Mouse (Mus musculus): ENCODE results near the gene Tspan5. TPM values are rescaled to one million over a fixed set of nuclear protein-coding genes. Genes with fewer than 3 reads are reported as not detected.

The Tspan5 gene
- polyA plus RNA-seq, 1 experiment: 23.8 TPM

GRCm38 (mm10) chr3:138807795-138808194, 65.8 kb downstream of the Tspan5 start:
- H3K27me3 ChIP-seq (replicated peaks; ENCODE audit: control insufficient read depth, insufficient read depth, low read length): no peaks in the 10 kb centered on the region
- no peak overlapping the region for H3K27ac ChIP-seq (ENCODE audit: insufficient read depth, low read depth, low read length)
- no peak for DNase-seq
- H3K36me3 ChIP-seq (ENCODE audit: control insufficient read depth, insufficient read depth, low read length): no peaks in the 10 kb centered on the region
- H3K4me1 ChIP-seq (ENCODE audit: control insufficient read depth, insufficient read depth, low read length): 0 out of 2 replicates have a peak, but pooled peaks cover 4% of the 10 kb centered on the region
- WGBS: 69% methylated on average over 4 of the region's 4 CpGs
- TF ChIP-seq CTCF (conservative IDR thresholded peaks at IDR 0.05; ENCODE audit: insufficient read depth, insufficient read length, low read depth, low read length): no peak
- no peak for TF ChIP-seq POLR2A (IDR thresholded peaks at IDR 0.05; ENCODE audit: low read depth, low read length)
- H3K4me3 ChIP-seq (ENCODE audit: insufficient read depth, low read depth, low read length): no peak overlapping the region

GRCm38 (mm10) chr3:138809509-138809908, 67.5 kb downstream of the Tspan5 start:
- Histone ChIP-seq H3K4me1 (ENCODE audit: control insufficient read depth, insufficient read depth, low read length) (0 out of 2 replicates have a peak, but pooled peaks cover 4% of the 10 kb centered on the region), H3K27me3 (replicated peaks; ENCODE audit: control insufficient read depth, insufficient read depth, low read length) (no peaks in the 10 kb centered on the region), H3K27ac (ENCODE audit: insufficient read depth, low read depth, low read length) (no peak overlapping the region), H3K36me3 (ENCODE audit: control insufficient read depth, insufficient read depth, low read length) (no peaks in the 10 kb centered on the region), H3K4me3 (ENCODE audit: insufficient read depth, low read depth, low read length) (no peak overlapping the region)
- 88% methylated on average over 8 of the region's 8 CpGs for WGBS
- no peak for TF ChIP-seq POLR2A (IDR thresholded peaks at IDR 0.05; ENCODE audit: low read depth, low read length)
- TF ChIP-seq CTCF (conservative IDR thresholded peaks at IDR 0.05; ENCODE audit: insufficient read depth, insufficient read length, low read depth, low read length): no peak
- DNase-seq: no peak

- 73% methylated on average over 3 of the region's 3 CpGs for WGBS
- Histone ChIP-seq H3K36me3 (ENCODE audit: control insufficient read depth, insufficient read depth, low read length) (no peaks in the 10 kb centered on the region), H3K27me3 (replicated peaks; ENCODE audit: control insufficient read depth, insufficient read depth, low read length) (no peaks in the 10 kb centered on the region), H3K4me1 (ENCODE audit: control insufficient read depth, insufficient read depth, low read length) (peaks cover 3% of the 10 kb centered on the region; the same call in 1 of the 2 replicates), H3K4me3 (ENCODE audit: insufficient read depth, low read depth, low read length) (no peak overlapping the region), H3K27ac (ENCODE audit: insufficient read depth, low read depth, low read length) (no peak overlapping the region)
- no peak for DNase-seq
- TF ChIP-seq POLR2A (IDR thresholded peaks at IDR 0.05; ENCODE audit: low read depth, low read length): no peak
- TF ChIP-seq CTCF (conservative IDR thresholded peaks at IDR 0.05; ENCODE audit: insufficient read depth, insufficient read length, low read depth, low read length): no peak
These were observed 70.6 kb downstream of the Tspan5 start for GRCm38 (mm10) chr3:138812565-138812964.

- 63% methylated on average over 13 of the region's 13 CpGs for WGBS
- Histone ChIP-seq H3K27ac (ENCODE audit: insufficient read depth, low read depth, low read length) (no peak overlapping the region), H3K4me1 (ENCODE audit: control insufficient read depth, insufficient read depth, low read length) (peaks cover 3% of the 10 kb centered on the region; the same call in 1 of the 2 replicates), H3K4me3 (ENCODE audit: insufficient read depth, low read depth, low read length) (no peak overlapping the region), H3K27me3 (replicated peaks; ENCODE audit: control insufficient read depth, insufficient read depth, low read length) (no peaks in the 10 kb centered on the region), H3K36me3 (ENCODE audit: control insufficient read depth, insufficient read depth, low read length) (no peaks in the 10 kb centered on the region)
- DNase-seq: peak; percentile 26
- TF ChIP-seq CTCF (conservative IDR thresholded peaks at IDR 0.05; ENCODE audit: insufficient read depth, insufficient read length, low read depth, low read length): no peak
- no peak for TF ChIP-seq POLR2A (IDR thresholded peaks at IDR 0.05; ENCODE audit: low read depth, low read length)
These were observed 71.3 kb downstream of the Tspan5 start for GRCm38 (mm10) chr3:138813139-138813810.

- Histone ChIP-seq H3K27me3 (replicated peaks; ENCODE audit: control insufficient read depth, insufficient read depth, low read length) (no peaks in the 10 kb centered on the region), H3K36me3 (ENCODE audit: control insufficient read depth, insufficient read depth, low read length) (no peaks in the 10 kb centered on the region), H3K27ac (ENCODE audit: insufficient read depth, low read depth, low read length) (no peak overlapping the region), H3K4me1 (ENCODE audit: control insufficient read depth, insufficient read depth, low read length) (peaks cover 3% of the 10 kb centered on the region; the same call in 1 of the 2 replicates), H3K4me3 (ENCODE audit: insufficient read depth, low read depth, low read length) (no peak overlapping the region)
- WGBS: 78% methylated on average over 5 of the region's 5 CpGs
- no peak for DNase-seq
- no peak for TF ChIP-seq POLR2A (IDR thresholded peaks at IDR 0.05; ENCODE audit: low read depth, low read length)
- TF ChIP-seq CTCF (conservative IDR thresholded peaks at IDR 0.05; ENCODE audit: insufficient read depth, insufficient read length, low read depth, low read length): no peak
These were observed 72.5 kb downstream of the Tspan5 start for GRCm38 (mm10) chr3:138814457-138814856.

- H3K27me3 ChIP-seq (replicated peaks; ENCODE audit: control insufficient read depth, insufficient read depth, low read length): no peaks in the 10 kb centered on the region
- H3K4me1 ChIP-seq (ENCODE audit: control insufficient read depth, insufficient read depth, low read length): peaks cover 3% of the 10 kb centered on the region; the same call in 1 of the 2 replicates
- WGBS: 67% methylated on average over 7 of the region's 7 CpGs
- DNase-seq: no peak
- no peak overlapping the region for H3K4me3 ChIP-seq (ENCODE audit: insufficient read depth, low read depth, low read length)
- TF ChIP-seq POLR2A (IDR thresholded peaks at IDR 0.05; ENCODE audit: low read depth, low read length) (no peak), CTCF (conservative IDR thresholded peaks at IDR 0.05; ENCODE audit: insufficient read depth, insufficient read length, low read depth, low read length) (no peak)
- H3K36me3 ChIP-seq (ENCODE audit: control insufficient read depth, insufficient read depth, low read length): no peaks in the 10 kb centered on the region
- H3K27ac ChIP-seq (ENCODE audit: insufficient read depth, low read depth, low read length): no peak overlapping the region
These were observed 73.3 kb downstream of the Tspan5 start for GRCm38 (mm10) chr3:138815127-138815837.
